Mouse (Mus musculus): Measurements from ENCODE around the gene Zfp106. TPM values are rescaled to one million over a fixed set of nuclear protein-coding genes. Genes with fewer than 3 reads are reported as not detected.

The Zfp106 gene
- total RNA-seq, 2 experiments from 2014 or later = 170 to 171 TPM

- DNase-seq (ENCODE audit: low spot score in 2 of 2) = peak; percentile 38 to 73
Observed at GRCm38 (mm10) chr2:120478600-120478999, 85.0 kb downstream of the Zfp106 start.

- no peak for DNase-seq (ENCODE audit: low spot score in 2 of 2)
Observed at GRCm38 (mm10) chr2:120476277-120477087, 87.2 kb downstream of the Zfp106 start.

- no peak for DNase-seq (ENCODE audit: low spot score in 2 of 2)
Observed at GRCm38 (mm10) chr2:120470856-120471255, 92.8 kb downstream of the Zfp106 start.

- no peak for DNase-seq (ENCODE audit: low spot score in 2 of 2)
Observed at GRCm38 (mm10) chr2:120469715-120470114, 93.9 kb downstream of the Zfp106 start.

GRCm38 (mm10) chr2:120469220-120469619, 94.4 kb downstream of the Zfp106 start:
- DNase-seq (ENCODE audit: low spot score in 2 of 2) = no peak

- DNase-seq (ENCODE audit: low spot score in 2 of 2) = no peak
Observed at GRCm38 (mm10) chr2:120468011-120468410, 95.6 kb downstream of the Zfp106 start.

- no peak for DNase-seq (ENCODE audit: low spot score in 2 of 2)
Observed at GRCm38 (mm10) chr2:120465397-120465785, 98.3 kb downstream of the Zfp106 start.

GRCm38 (mm10) chr2:120464732-120465396, 98.8 kb downstream of the Zfp106 start:
- no peak for DNase-seq (ENCODE audit: low spot score in 2 of 2)

GRCm38 (mm10) chr2:120464091-120464490, 99.6 kb downstream of the Zfp106 start:
- no peak for DNase-seq (ENCODE audit: low spot score in 2 of 2)

GRCm38 (mm10) chr2:120463328-120463727, 100.3 kb downstream of the Zfp106 start:
- no peak for DNase-seq (ENCODE audit: low spot score in 2 of 2)

- DNase-seq (ENCODE audit: low spot score in 2 of 2) = no peak
Observed at GRCm38 (mm10) chr2:120460216-120460615, 103.4 kb downstream of the Zfp106 start.

Other genes starting within 250 kb of the Zfp106 start
- under 1 TPM in 1 of 2 experiments, not detected in 1; 0.10 TPM for gene Pla2g4f, start 249.7 kb downstream of the Zfp106 start, total RNA-seq (2021)
- gene Vps39, start 210.7 kb downstream of the Zfp106 start, total RNA-seq (2021) = 10 to 100 TPM; 27.3 to 34.7 TPM
- 10 to 100 TPM; 19.9 to 22.1 TPM for gene Ganc, start 159.9 kb downstream of the Zfp106 start, total RNA-seq (2021)
- 10 to 100 TPM; 31.8 to 38.7 TPM for gene Tmem87a, start 159.7 kb downstream of the Zfp106 start, total RNA-seq (2021)
- gene Capn3, start 107.8 kb downstream of the Zfp106 start, total RNA-seq (2021) = 10 to 100 TPM; 79.3 to 83.4 TPM
- 10 to 100 TPM; 52.0 to 64.4 TPM for gene Snap23, start 3.8 kb upstream of the Zfp106 start, total RNA-seq (2021)
- gene Haus2, start 45.5 kb upstream of the Zfp106 start, total RNA-seq (2021) = 10 to 100 TPM; 10.9 to 11.0 TPM
- gene Lrrc57, start 45.7 kb upstream of the Zfp106 start, total RNA-seq (2021) = 10 to 100 TPM; 11.5 to 13.9 TPM
- 10 to 100 TPM; 25.6 to 30.7 TPM for gene Stard9, start 65.3 kb upstream of the Zfp106 start, total RNA-seq (2021)

All from gastrocnemius, postnatal 4 days (tissue).